Mouse (Mus musculus) thymus, adult 2 months (tissue): ENCODE measurements around the gene a.

Experiments
- CTCF ChIP-seq: fragments of 200-500 bp; IDR thresholded peaks from 2 replicates; pipeline ENCODE4 v1.5.1; 2012; ENCODE audit warnings: mild to moderate bottlenecking, control low read depth, low read length, moderate library complexity, borderline replicate concordance; ENCODE audit not compliant: control insufficient read depth, poor library complexity, insufficient read depth; ENCODE audit errors: extremely low read depth
- POLR2A ChIP-seq: fragments of 200-500 bp; IDR thresholded peaks from 2 replicates; pipeline ENCODE4 v1.6.1; 2012; ENCODE audit warnings: mild to moderate bottlenecking, low read length, control low read depth, moderate library complexity; ENCODE audit not compliant: control insufficient read depth, poor library complexity, insufficient read depth; ENCODE audit errors: extremely low read depth

GRCm38 (mm10) chr2:154782856-154783650 lies 8.1 kb upstream of the a start:
- TF ChIP-seq POLR2A (no peak), CTCF (no peak)
